8 mouse cellular contexts compared by ENCODE assay signal in genomic region chr6:91683121-91683520, GRCm38 (mm10). TPM values are rescaled to one million over a fixed set of nuclear protein-coding genes. Genes with fewer than 3 reads are reported as not detected.
DNase-seq lines count a peak whose midpoint lies in the region; ATAC-seq and TF ChIP-seq lines count a peak whose summit lies in the region.

No protein-coding gene starts in this region.

- ATAC-seq in kidney, embryonic 14.5 days (ENCODE audit: low FRiP score, low TSS enrichment): no peak
- peak; percentile 41 for ATAC-seq in megakaryocyte, adult 5-6 weeks (ENCODE audit: poor library complexity, severe bottlenecking)

- H3K27ac ChIP-seq in CH12.LX (ENCODE audit: insufficient read depth, low read depth): peak overlapping the region; percentile 43; the same call in 1 of the 2 replicates
- peak overlapping the region; percentile 91 for H3K27ac ChIP-seq in kidney, embryonic 14.5 days (ENCODE audit: low read depth, low read length)

- in situ Hi-C loops in CH12.LX (cut with MboI; ENCODE audit: low pct_ligation_motif_present, low pct_unique_long_range_greater_than_20kb, low sequenced_read_pairs): no loop called here

- DNase-seq in CH12.LX (ENCODE audit: extremely low read depth) (peak; percentile 85), ZHBTc4 (ENCODE audit: low read depth, low spot score) (peak; percentile 77)
- DNase-seq in gastrocnemius, postnatal 14 days: peak; percentile 29
- DNase-seq in spleen, postnatal 4 days (ENCODE audit: low spot score in 2 of 2): peak; percentile 58 to 77
- DNase-seq in Muller cell, postnatal 12 days (ENCODE audit: inconsistent ontology term): no peak
- no peak for DNase-seq in ovary, postnatal 10 days (ENCODE audit: low spot score)

- TF ChIP-seq CTCF in CH12.LX (conservative IDR thresholded peaks at IDR 0.05 in 1 of 2, IDR thresholded peaks at IDR 0.05 in 1 of 2; ENCODE audit: low read depth in 2 of 2, low read length in 2 of 2): peak; percentile 29 to 68; a peak in 3 of 4 replicates

- TF ChIP-seq RAD21 in CH12.LX (IDR thresholded peaks at IDR 0.05; ENCODE audit: low read depth, low read length): peak; percentile 51

- H3K27me3 ChIP-seq in CH12.LX (replicated peaks): no peaks in the 10 kb centered on the region
- H3K27me3 ChIP-seq in kidney, embryonic 14.5 days (ENCODE audit: control insufficient read depth, insufficient read depth, low read length): no peaks in the 10 kb centered on the region

- peak overlapping the region; percentile 35; the same call in 1 of the 2 replicates for H3K9ac ChIP-seq in CH12.LX (ENCODE audit: insufficient read depth, low read depth)
- peak overlapping the region; percentile 95; the same call in 1 of the 2 replicates for H3K9ac ChIP-seq in kidney, embryonic 14.5 days (ENCODE audit: low read depth, low read length)

- peak overlapping the region; percentile 52 for H3K4me2 ChIP-seq in CH12.LX (ENCODE audit: insufficient read depth, low read depth, poor library complexity, severe bottlenecking)
- peak overlapping the region; percentile 91 for H3K4me2 ChIP-seq in kidney, embryonic 14.5 days (replicated peaks; ENCODE audit: low read depth, low read length)

- H3K4me1 ChIP-seq in CH12.LX (ENCODE audit: control insufficient read depth in 1 of 2, insufficient read depth in 2 of 2): peaks cover 30 to 62% of the 10 kb centered on the region in 2 experiments
- peaks cover 28% of the 10 kb centered on the region for H3K4me1 ChIP-seq in kidney, embryonic 14.5 days (ENCODE audit: control insufficient read depth, insufficient read depth, low read length)

- peaks cover 9% of the 10 kb centered on the region for H3K79me2 ChIP-seq in CH12.LX (replicated peaks; ENCODE audit: control insufficient read depth, extremely low read depth, insufficient read depth, poor library complexity, severe bottlenecking)

- WGBS in kidney, embryonic 14.5 days: 44% methylated on average over 3 of the region's 3 CpGs

- TF ChIP-seq EP300 in CH12.LX (IDR thresholded peaks at IDR 0.05; ENCODE audit: low read length): no peak

- H3K36me3 ChIP-seq in CH12.LX (replicated peaks in 1 of 2; ENCODE audit: control insufficient read depth in 1 of 2, insufficient read depth in 1 of 2, low read length in 1 of 2): peaks cover 0 to 14% of the 10 kb centered on the region in 2 experiments
- no peaks in the 10 kb centered on the region for H3K36me3 ChIP-seq in kidney, embryonic 14.5 days (ENCODE audit: control insufficient read depth, insufficient read depth, low read length)

- dilution Hi-C loops in CH12.LX (cut with MboI; ENCODE audit: extremely low pct_ligation_motif_present, extremely low pct_unique_long_range_greater_than_20kb, low sequenced_read_pairs): no loop called here

- intact Hi-C loops in gastrocnemius, postnatal 14 days (cut with DNase I; ENCODE audit: low total_unique reads): no loop called here

- no peak overlapping the region for H3K4me3 ChIP-seq in CH12.LX (replicated peaks in 1 of 3; ENCODE audit: low read depth in 2 of 3, low read length in 2 of 3, poor library complexity in 1 of 3)
- H3K4me3 ChIP-seq in kidney, embryonic 14.5 days (ENCODE audit: low read length): no peak overlapping the region

- no peaks in the 10 kb centered on the region for H3K9me3 ChIP-seq in CH12.LX (replicated peaks; ENCODE audit: low read length)
- H3K9me3 ChIP-seq in kidney, embryonic 14.5 days (ENCODE audit: control insufficient read depth, low read length): no peaks in the 10 kb centered on the region

- peak; percentile 15; the same call in 1 of the 2 replicates for TF ChIP-seq POLR2A in CH12.LX (IDR thresholded peaks at IDR 0.05; ENCODE audit: low read depth, low read length)

TF ChIP-seq in CH12.LX, 34 proteins besides CTCF, POLR2A, EP300 and RAD21:
- TF ChIP-seq MEF2A (IDR thresholded peaks at IDR 0.05; ENCODE audit: borderline replicate concordance, low read depth, low read length): peak; percentile 25; the same call in 1 of the 2 replicates
- 0 out of 2 replicates have a peak, but pooled peaks have one; percentile 33 for TF ChIP-seq TBP (conservative IDR thresholded peaks at IDR 0.05; ENCODE audit: low read depth, low read length)
- TF ChIP-seq TCF12 (IDR thresholded peaks at IDR 0.05; ENCODE audit: low read depth, low read length): peak; percentile 50
- TF ChIP-seq ZNF384 (IDR thresholded peaks at IDR 0.05; ENCODE audit: low read depth, low read length): no peak
- TF ChIP-seq SIN3A (IDR thresholded peaks at IDR 0.05; ENCODE audit: low read length): 0 out of 2 replicates have a peak, but pooled peaks have one; percentile 47
- peak; percentile 37; the same call in 1 of the 2 replicates for TF ChIP-seq IRF4 (IDR thresholded peaks at IDR 0.05; ENCODE audit: low read depth, low read length)
- peak; percentile 65 for TF ChIP-seq ELF1 (IDR thresholded peaks at IDR 0.05; ENCODE audit: low read depth, low read length)
- TF ChIP-seq KAT2A (IDR thresholded peaks at IDR 0.05; ENCODE audit: insufficient replicate concordance, low read length): no peak
- TF ChIP-seq SMC3 (IDR thresholded peaks at IDR 0.05; ENCODE audit: low read depth, low read length): peak; percentile 31
TF ChIP-seq in CH12.LX: peak in this region for 7.

RNA-seq across cellular contexts. Expression of gene Slc6a6, which starts 0.7 kb away (rescaled TPM):
- total RNA-seq in CH12.LX (2012; rRNA removed): 28.9 and 31.3 TPM in 2 replicates
- total RNA-seq in CH12.LX (2014; rRNA removed): 28.4 and 30.1 TPM in 2 replicates
- 42.6 and 56.0 TPM in 2 replicates for polyA plus RNA-seq in CH12.LX (2012; ENCODE audit: insufficient read length, low read depth)
- 10 to 100 TPM; 33.5 to 39.8 TPM for total RNA-seq in gastrocnemius, postnatal 14 days (2021)
- 51.7 and 95.1 TPM in 2 replicates for polyA plus RNA-seq in kidney, embryonic 14.5 days (2014; fragmentation: Nextera tagmentation; extraction: Ambion mirVana)
- 58.0 and 61.9 TPM in 2 replicates for total RNA-seq in megakaryocyte, adult 5-6 weeks (2015)
- 46.7 and 61.0 TPM in 2 replicates for total RNA-seq in megakaryocyte, adult 5-6 weeks (2017)

Comparison
In these comparisons a context has a peak if more than half of its experiments do, and no peak if none do; other contexts are left out.
1. DNase-seq: peak in CH12.LX (single experiment), ZHBTc4 (single experiment), gastrocnemius, postnatal 14 days (single experiment) and spleen, postnatal 4 days (2 of 2); none in Muller cell, postnatal 12 days (single experiment) and ovary, postnatal 10 days (single experiment).